Mouse (Mus musculus) thymus, postnatal 10 days (tissue): ENCODE data around the gene Tcf12.

Source experiments
- DNase-seq, 2 experiments: peaks; one replicate each; pipeline ENCODE4 v3.0.0; 2021; ENCODE audit warnings: low spot score in 2 of 2

The Tcf12 gene

DNA sequence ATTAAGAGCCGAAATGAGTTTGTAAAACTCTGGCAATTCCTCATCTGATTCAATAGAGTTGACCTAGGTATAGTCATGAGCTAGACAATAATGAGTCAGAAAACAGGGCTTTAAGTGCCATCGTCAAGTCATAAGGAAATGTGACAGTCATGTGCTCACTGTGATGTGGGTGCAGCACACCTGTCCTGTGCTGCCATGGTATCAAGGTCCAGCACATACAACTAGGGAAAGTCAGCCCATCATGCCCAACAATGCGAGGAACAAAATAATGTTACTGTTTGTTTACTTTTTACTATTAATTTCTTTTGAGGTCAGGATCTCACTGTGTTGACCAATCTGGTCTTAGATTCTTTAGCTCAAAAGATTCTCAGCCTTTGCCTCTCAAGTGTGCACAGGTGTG lies 130.6 kb downstream of the Tcf12 start:
- no peak for DNase-seq

DNA sequence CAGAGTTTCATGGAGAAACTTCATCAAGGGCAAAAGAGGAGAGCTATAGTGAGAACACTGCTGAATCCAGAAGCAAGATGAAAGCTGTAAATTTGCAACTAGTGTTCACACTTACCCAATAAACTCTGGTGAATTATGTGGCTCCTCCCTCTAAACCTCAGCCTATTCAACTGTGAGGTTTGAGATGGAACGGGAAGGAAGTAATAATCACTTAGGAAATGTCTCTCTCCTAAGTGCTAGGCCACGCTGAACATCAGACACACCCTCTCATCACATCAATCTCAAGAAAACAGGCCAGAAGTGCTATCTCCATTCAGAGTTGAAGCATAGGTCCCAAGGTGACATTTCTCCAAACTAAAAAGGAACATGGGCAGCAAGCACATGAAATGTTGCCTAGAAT lies 131.1 kb downstream of the Tcf12 start:
- no peak for DNase-seq

DNA sequence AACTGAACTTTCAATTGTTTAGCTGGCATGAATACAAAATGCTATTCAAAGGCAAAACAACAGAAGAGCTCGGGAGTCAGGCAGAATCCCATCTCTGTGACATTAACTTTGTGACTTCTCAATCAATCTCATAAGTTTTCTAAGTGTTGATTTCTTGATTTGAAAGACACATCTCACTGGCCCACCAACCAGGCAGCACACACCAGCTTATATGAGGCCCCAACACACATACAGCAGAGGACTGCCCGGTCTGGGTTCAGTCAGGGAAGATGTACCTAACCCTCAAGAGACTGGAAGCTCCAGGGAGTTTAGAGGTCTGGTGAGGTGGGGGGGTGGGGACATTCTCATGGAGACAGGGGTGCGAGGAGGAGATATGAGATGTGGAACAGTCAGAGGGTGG lies 132.8 kb downstream of the Tcf12 start:
- no peak for DNase-seq

DNA sequence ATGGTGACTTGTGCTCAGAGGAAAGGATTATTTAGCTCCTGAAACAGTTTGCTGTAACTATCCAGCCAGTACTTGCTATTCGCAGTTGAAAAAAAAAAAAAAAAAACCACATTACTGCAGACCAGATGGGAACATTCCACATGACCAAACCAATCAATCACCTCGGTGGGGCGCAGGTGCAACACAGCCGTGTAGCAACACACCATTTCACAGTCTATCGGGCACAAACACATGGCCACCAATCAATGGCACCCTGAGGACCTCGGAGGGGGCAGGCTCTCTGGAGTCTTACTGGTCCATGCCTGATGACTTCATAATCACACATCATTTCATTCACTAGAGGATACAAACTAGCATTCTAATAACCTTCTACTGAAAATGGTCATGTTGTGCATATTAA lies 135.6 kb downstream of the Tcf12 start:
- peak in 1 of 2 experiments; percentile 7 for DNase-seq

DNA sequence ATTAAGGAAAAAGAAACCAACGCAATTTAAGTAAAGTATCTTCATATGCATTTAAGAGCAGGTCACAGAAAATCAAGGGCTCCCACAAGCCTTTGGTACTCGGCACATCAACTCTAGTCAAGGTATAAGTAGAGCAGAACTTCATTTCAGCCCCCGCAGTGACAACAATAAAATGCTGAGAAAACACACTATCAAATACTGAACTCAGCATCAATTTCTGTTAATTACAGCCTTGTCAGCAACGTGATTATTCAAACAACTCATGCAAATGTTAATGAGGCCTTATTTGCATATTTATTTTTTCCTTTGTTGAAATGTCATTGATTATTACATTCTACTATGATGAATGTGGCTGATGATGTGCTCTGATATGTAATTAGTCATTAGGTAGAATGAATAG lies 136.5 kb downstream of the Tcf12 start:
- no peak for DNase-seq

DNA sequence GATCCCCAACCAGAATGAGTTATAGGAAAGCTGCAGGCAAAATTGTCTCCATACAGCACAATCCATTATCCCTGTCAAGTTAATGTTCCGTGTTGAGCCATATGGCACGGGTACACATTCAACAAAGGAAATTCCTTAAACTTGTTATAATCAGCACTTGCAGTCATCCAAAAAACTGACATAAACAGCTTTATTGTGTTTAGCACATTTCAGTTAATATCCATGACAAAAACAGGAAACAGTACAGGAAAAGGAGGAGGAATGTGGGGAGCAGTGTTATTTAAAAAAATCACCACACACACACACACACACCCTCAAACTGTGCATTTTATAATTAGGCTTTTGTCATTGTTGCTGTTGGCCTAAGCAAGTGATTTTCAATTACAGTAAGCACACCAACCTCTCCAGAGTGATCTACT lies 137.1 kb downstream of the Tcf12 start:
- no peak for DNase-seq

DNA sequence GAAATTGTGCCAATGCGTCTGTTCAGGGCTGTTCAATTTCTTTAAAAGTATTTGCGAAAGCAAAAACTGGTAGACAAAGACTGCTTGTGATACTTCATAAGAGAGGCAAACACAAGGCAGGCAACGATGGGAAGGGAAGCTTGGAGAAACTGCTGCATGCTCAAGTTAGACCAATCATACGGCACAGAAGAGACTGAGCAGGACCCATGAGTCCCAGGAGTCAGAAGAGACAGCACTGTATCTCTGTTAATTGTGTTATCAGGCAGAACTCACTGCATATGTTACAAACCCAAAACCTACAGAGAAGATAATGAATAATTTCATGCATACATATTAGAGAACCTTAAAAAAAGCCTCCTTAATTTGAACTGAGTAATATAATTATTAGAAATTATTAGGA lies 147.6 kb downstream of the Tcf12 start:
- DNase-seq = no peak

DNA sequence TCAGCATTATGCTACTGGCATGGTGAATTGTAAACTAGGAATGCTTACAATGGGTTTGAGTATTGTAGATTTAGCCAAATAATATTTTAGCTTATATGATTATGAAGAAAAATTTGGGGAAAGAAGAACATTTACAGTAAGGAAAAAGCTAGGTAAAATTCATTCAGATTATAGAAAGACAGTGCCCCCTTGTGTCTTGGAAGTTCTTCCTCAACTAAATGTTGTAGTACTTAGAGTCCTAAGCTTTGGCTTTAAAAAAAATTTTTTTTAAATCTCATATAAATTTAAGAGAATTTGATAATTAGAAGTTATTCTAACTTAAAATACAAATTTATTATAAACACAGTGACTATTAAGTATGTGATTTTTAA lies 151.7 kb downstream of the Tcf12 start:
- DNase-seq = no peak

DNA sequence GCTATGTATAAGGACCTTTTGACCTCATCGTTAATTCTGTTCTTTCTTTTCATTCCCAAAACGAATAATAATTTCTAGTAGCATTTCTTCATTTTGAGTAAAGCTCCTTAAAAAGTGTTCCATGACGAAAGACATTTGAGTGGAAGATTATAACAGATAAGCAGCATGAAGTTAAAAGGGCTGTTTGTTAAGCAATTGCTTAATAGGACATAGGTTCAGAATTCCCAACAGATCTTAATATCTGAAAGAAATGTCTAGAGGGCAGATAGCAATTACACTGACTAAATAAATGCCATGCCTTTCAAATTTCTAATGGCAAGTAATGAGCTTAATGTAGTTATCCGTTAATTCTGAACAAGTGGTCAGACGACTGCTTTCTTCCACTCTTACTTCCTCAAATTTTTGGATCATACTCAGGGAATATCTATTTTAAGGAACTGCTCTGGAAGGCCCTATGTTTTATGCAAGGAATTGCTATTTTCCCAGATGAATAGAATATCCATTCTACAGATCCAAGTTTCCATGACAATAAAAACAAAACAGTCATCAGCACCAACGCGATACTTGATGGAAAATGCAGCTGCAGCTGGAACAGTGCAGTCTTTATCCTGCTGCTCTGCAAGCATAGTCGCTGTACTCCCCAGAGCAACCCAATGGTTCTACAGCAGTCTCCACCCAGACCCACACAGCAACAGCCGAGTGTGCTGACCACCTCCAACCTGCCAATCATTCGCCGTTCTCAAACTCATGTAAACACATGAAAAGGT lies 152.2 kb downstream of the Tcf12 start:
- no peak for DNase-seq

DNA sequence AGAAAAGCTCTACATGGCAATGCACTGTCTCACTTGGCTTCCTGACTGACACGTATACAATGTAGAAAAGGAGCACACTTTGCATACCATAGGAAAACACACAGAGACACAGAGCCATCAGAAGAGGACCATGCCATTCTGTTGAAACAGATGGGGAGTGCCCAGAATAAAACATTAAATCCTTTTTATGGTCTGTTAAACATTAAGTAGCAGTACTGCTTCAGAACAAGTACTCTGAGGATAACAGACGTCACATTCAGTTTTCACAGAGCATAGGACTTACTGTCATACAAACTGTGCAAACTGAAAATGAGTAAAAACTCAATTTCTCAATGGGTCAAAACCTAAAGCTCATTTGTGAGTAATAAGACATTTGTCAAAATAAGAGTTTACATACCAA lies 158.5 kb downstream of the Tcf12 start:
- DNase-seq = no peak

DNA sequence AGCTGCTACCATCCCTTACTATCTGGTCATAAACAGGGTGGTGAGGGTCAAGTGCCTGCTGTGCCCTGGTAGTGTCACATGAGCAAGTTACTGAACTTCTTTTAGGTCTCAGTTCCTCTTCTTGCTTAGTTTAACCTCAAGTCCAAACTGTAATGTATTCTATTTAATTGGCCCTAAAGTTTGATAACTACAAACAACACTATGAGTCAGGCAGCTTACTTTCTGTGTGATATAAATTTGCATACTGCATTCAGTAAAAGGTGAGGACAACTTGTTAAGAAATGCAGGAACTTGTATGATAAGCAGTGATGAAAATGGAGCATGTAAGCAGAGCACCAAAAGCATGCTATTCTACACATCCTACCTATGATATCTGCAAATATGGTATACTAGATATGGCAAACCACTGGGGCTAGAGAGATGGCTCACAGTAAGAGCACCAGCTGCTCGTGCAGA lies 159.0 kb downstream of the Tcf12 start:
- DNase-seq = no peak

DNA sequence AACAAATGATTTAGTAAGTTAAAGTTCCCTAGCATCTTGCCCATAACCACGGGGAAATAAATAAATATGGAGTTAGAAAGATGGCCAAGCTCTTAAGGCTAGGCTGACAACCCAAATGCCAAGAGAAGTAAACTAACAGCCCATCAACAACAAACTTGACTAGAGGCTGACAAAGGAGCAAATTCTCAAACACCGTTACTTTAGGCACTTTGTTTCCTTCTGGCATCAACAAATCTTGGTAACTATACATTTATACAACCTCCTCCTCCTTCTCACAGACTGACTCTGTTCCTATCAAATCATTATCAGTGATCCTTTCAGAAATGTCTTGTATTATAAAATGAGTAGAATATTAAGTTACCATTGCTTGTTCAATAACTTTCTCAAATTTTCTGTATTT lies 159.7 kb downstream of the Tcf12 start:
- DNase-seq = no peak

DNA sequence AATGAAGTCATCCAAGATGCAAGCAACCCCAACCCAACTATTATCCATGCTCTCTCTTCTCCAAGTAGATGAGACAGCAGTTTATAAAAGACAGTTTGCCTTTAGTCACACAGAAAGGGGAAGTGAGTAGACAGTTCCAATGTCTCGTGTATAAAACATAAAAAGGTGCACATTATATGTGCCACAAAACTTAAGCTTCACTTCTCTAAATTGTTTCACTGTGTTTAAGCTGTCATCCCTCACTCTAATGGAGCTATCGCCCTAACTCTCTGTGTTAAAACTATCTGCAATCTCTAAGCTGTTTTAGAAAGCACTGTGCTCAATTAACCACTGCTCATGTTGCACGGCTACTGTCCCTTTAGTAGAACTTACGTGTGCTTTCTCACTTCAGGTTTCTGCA lies 160.3 kb downstream of the Tcf12 start:
- no peak for DNase-seq

DNA sequence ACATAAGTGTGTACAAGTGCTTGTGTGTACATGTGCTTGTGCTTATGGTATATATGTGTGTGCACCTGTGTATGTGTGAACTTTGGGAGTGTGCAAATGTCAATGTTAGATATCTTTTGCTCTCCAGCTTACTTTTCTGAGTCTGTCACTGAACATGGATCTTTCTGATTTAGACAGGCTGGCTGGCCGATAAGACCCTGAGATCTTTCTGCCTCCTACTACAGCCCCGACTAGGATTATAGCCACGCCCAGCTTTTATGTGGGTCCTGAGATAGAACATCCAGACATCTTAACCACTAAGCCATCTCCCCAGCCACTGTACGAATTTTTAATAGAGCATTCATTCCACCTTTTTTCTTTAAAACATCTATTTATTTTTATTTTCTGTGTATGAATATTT lies 166.9 kb downstream of the Tcf12 start:
- DNase-seq = no peak

DNA sequence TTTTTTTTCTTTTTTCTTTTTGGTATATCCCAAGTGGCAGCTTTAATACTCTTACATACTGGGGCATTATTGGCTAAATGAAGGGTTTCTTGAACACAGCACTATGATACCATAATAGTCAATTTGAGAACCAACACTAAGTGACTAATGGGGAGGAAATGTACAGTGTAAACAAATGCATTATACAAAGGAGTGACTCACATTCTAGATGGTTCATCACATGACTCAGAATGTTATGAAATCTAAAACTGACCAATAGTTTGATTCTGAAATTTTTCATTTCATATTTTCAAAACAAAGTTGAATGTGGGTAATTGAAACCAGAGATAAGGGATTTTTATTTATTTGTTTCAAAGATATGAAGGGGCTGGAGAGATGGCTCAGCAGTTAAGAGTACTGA lies 169.2 kb downstream of the Tcf12 start:
- no peak for DNase-seq

DNA sequence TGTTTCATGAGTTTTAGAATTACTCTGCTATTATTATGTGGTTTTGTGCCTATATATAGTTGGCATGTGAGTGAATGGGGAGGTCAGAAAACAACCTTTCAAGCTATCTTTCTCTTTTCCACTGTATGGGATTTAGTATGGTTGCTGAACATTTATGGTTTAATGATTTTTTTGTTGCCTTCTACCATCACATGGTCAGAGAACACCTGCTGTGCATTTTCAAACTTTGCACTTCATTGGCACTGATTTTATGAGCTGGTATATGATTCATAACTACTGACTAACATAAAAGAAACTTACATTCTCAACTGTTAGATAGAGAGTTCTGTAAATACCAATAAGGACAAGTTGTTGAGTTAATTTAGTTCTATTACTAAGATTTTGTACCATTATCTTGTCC lies 171.7 kb downstream of the Tcf12 start:
- no peak for DNase-seq

DNA sequence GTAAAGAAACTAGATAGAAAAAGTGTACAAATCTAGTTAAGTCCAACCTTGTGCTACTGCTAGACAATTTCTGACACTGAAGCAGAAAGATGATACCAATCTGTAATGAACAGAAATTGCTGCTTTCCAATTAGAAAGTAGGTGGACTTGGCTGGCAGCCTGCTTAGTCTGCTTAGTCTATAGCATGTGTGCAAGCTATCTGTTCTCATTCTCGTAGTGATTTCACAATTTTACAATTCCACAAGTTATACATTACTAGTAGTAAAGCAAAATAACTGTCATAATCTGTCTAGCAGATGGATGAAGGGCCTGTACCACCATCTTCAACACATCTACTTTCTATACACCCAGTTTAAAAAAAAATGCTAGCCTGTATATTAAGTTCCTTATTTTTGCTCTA lies 175.5 kb downstream of the Tcf12 start:
- no peak for DNase-seq

DNA sequence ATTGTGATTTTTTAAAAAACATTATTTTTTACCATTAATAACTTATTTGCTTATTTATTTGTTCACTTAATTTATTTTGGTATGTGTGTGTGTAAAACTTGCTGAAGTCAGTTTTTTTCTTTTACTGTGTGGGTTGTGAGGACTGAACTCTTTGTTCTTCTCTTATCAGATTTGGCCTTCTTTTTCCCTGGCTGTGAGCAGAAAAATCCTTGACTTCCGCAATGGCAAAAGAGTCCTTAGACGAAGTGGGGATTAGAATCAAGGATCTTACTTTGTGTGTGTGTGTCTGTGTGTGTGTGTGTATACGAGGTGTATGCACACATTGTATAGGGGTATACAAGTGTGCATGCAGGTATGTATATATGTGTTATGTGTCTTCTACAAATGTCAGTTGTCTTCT lies 176.8 kb downstream of the Tcf12 start:
- DNase-seq = no peak

DNA sequence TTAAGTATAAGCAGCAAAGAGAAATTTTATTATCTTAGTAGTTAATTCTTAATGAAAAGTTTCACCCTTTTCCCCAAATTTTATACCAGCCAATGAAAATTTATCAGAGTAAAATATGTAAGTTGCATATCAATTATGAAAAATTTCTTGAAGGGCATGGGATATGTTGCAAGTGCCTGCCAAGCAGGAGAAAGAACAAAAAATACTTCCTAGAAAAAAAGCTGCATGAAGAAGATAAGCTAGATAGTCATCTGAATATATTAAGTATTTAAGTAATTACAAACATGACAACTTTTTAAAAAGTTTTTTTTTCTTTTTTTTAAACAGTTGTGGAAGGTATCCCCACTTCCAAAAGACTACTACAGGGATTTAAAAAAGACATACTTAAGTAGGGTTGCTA lies 179.7 kb downstream of the Tcf12 start:
- no peak for DNase-seq

DNA sequence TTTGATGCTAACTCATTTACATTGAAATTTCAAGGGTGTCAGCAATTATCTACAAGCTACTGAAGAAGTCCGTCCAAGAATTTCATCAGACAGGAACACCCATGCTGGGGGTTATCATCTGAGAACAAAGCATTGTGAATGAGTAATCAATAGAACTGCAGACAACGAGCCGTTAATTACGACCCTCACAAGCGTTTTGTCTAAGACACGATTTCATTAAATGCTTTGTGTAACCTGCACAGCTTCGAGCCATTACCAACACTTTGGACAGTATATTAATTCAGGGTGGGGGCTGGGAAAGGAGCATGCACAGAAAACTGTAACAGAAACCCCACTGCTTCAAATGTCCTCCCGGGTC lies 180.3 kb downstream of the Tcf12 start:
- no peak for DNase-seq

DNA sequence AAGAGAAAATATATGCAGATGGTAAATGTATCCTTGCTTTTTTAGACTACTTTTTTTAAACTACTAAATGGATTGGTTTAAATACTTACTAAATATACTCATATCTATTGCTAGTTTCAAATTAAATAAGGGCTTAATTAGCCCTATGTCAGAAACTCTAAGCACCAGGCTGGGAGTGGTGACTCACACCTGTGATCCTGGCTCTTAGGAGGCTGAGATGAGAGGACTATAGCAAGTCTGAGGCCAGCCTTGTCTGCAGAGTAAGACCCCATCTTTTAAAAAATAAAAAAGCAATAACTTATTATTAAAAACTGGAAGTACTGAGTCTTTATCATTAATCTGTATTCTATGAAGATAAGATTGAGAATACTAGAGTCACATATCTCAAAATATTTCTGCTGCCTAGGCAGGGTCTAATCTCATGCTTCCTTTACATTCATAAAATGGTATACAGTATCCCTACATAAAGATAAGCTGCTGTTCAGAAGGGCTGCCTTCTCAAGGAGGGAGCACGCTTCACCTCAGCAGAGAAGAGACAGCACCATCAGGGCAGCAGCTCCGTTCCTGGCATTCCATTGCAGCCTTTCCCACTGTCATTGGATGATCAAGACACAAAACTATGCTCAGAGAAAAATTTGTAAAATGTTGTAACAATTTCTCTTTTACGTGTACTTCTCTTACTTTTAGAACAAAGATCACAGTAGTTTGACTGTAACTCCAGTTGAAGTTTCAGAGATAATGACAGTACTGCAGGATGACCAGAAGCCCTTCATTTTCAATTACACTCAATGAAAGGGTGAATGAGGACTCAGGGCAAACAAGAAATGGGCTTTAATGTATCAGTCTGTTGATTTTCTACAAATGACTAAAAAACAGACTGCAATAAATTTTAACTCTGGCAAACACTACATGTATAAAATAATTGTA lies 181.0 kb downstream of the Tcf12 start:
- DNase-seq = no peak

DNA sequence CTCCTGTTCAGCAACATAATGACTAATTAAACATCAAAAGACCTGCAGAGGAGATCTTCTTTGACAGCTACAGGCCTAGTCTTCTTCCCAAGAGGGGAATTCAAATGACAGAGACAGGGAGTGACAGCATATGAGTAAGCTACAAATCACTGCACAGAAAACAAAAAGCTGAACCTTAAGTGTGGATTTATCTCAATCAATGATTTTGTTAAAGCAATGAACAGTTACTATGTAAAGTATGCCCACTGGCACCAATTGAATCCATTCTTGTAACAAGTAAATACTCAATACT lies 195.1 kb downstream of the Tcf12 start:
- DNase-seq = no peak

DNA sequence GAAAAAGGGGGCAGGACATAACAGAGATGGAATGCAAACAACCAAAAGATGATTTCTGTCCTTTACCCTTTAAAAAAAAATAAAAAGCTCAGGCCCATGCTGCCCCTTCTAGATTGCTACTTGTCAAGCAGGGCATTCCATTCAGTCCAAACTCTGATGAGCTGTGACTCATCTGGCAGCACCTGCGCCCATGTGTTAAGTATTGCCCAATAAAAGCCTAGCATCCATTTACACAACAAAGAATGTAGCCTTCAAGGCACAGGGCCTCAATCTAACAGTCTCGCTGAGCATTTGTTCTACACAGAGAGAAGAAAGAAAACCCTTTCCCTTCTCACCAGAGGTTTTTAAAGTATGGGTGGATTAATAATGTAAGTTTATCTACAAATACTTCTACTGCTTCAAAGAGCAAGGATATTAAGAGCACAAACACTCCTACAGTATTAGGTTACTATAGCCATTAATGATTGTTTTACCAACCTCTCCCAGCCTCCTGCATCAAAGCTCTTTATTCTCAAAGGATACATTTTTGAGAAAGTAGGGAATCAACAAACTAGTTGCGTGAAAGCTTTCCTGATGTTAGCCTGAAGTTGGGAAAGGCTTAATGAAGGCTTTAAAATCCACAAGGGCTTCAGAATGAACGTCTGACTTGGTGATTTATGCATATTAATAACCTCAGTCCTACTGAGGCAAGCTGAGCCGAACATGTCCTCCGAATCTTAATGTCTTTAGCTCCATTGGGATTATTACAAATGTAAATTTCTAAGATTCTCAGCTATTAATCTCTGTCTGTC lies 195.6 kb downstream of the Tcf12 start:
- no peak for DNase-seq
